Mouse (Mus musculus) pancreas, adult 10 weeks (tissue): ENCODE data around the gene Krtap4-13. TPM values are rescaled to one million over a fixed set of nuclear protein-coding genes. Genes with fewer than 3 reads are reported as not detected.

ENCODE experiments used
- polyA plus RNA-seq: library from polyadenylated mRNA; stranded (reverse); fragments of 350-450 nt; fragmentation: Illumina TruSeq; extraction: RNeasy Lipid Tissue Mini Kit (QIAGEN cat#74804); gene quantifications from one replicate; pipeline ENCODE4 v1.2.3, GENCODE M21; 2015; ENCODE audit warnings: low read depth, low replicate concordance; ENCODE audit not compliant: insufficient read depth

Krtap4-13 gene
- not detected for polyA plus RNA-seq

GRCm38 (mm10) chr11:99809792-99810191 lies at the start of gene Krtap4-13:
Krtap4-13 (minus strand) TSS chr11:99809892.

GRCm38 (mm10) chr11:99857617-99858016 lies 47.9 kb upstream of the Krtap4-13 start, which contains the start of gene Gm11568:
Gm11568 (plus strand) TSS chr11:99857917.

GRCm38 (mm10) chr11:99851508-99851907 lies 41.8 kb upstream of the Krtap4-13 start, which contains the start of gene Krtap4-16:
Krtap4-16 (minus strand) TSS chr11:99851608.

GRCm38 (mm10) chr11:99837966-99838365 lies 28.3 kb upstream of the Krtap4-13 start, which contains the start of gene 2300003K06Rik:
2300003K06Rik (minus strand) TSS chr11:99838066.

GRCm38 (mm10) chr11:99815566-99815965 lies 5.9 kb upstream of the Krtap4-13 start, which contains the start of gene Gm11564:
Gm11564 (minus strand) TSS chr11:99815666.

GRCm38 (mm10) chr11:99804346-99804745 lies 5.3 kb downstream of the Krtap4-13 start, which contains the start of gene Gm11554:
Gm11554 (minus strand) TSS chr11:99804446.

GRCm38 (mm10) chr11:99798832-99799231 lies 10.9 kb downstream of the Krtap4-13 start, which contains the start of gene Gm11569:
Gm11569 (minus strand) TSS chr11:99798932.

GRCm38 (mm10) chr11:99793367-99793766 lies 16.3 kb downstream of the Krtap4-13 start, which contains the start of gene Gm11596:
Gm11596 (minus strand) TSS chr11:99793467.

GRCm38 (mm10) chr11:99784900-99785299 lies 24.8 kb downstream of the Krtap4-13 start, which contains the start of gene Krtap4-9:
Krtap4-9 (plus strand) TSS chr11:99785200.

GRCm38 (mm10) chr11:99780604-99781003 lies 29.1 kb downstream of the Krtap4-13 start, which contains the start of gene Krtap4-8:
Krtap4-8 (minus strand) TSS chr11:99780704.

GRCm38 (mm10) chr11:99772813-99773212 lies 36.9 kb downstream of the Krtap4-13 start, which contains the start of gene Gm11595:
Gm11595 (minus strand) TSS chr11:99772913.

Other genes starting within 250 kb of the Krtap4-13 start
- not detected for gene Krtap3-1, start 243.3 kb downstream of the Krtap4-13 start, polyA plus RNA-seq
- not detected for gene Krtap1-5, start 228.9 kb downstream of the Krtap4-13 start, polyA plus RNA-seq
- gene Krtap1-4, start 226.2 kb downstream of the Krtap4-13 start, polyA plus RNA-seq = not detected
- gene Krtap1-3, start 218.6 kb downstream of the Krtap4-13 start, polyA plus RNA-seq = not detected
- gene Krtap9-3, start 211.8 kb downstream of the Krtap4-13 start, polyA plus RNA-seq = not detected
- not detected for gene Gm11938, start 206.6 kb downstream of the Krtap4-13 start, polyA plus RNA-seq
- not detected for gene Gm11937, start 199.7 kb downstream of the Krtap4-13 start, polyA plus RNA-seq
- not detected for gene Krtap2-4, start 195.0 kb downstream of the Krtap4-13 start, polyA plus RNA-seq
- not detected for gene Gm11562, start 189.5 kb downstream of the Krtap4-13 start, polyA plus RNA-seq
- gene Krtap4-1, start 181.7 kb downstream of the Krtap4-13 start, polyA plus RNA-seq = not detected
- not detected for gene Krtap4-2, start 174.8 kb downstream of the Krtap4-13 start, polyA plus RNA-seq
- not detected for gene Krtap4-7, start 165.8 kb downstream of the Krtap4-13 start, polyA plus RNA-seq
- gene Gm11555, start 159.7 kb downstream of the Krtap4-13 start, polyA plus RNA-seq = not detected
- not detected for gene Gm11563, start 150.9 kb downstream of the Krtap4-13 start, polyA plus RNA-seq
- gene Krtap4-6, start 143.9 kb downstream of the Krtap4-13 start, polyA plus RNA-seq = not detected
- not detected for gene Gm14190, start 119.2 kb downstream of the Krtap4-13 start, polyA plus RNA-seq
- gene Gm14180, start 75.6 kb downstream of the Krtap4-13 start, polyA plus RNA-seq = not detected
- not detected for gene Gm11595, start 37.0 kb downstream of the Krtap4-13 start, polyA plus RNA-seq
- not detected for gene Krtap4-8, start 29.2 kb downstream of the Krtap4-13 start, polyA plus RNA-seq
- not detected for gene Krtap4-9, start 24.7 kb downstream of the Krtap4-13 start, polyA plus RNA-seq
- gene Gm11596, start 16.4 kb downstream of the Krtap4-13 start, polyA plus RNA-seq = not detected
- not detected for gene Gm11569, start 11.0 kb downstream of the Krtap4-13 start, polyA plus RNA-seq
- gene Gm11554, start 5.4 kb downstream of the Krtap4-13 start, polyA plus RNA-seq = not detected
- not detected for gene Gm11564, start 5.8 kb upstream of the Krtap4-13 start, polyA plus RNA-seq
- gene 2300003K06Rik, start 28.2 kb upstream of the Krtap4-13 start, polyA plus RNA-seq = not detected
- gene Krtap4-16, start 41.7 kb upstream of the Krtap4-13 start, polyA plus RNA-seq = not detected
- gene Gm11568, start 48.0 kb upstream of the Krtap4-13 start, polyA plus RNA-seq = not detected
- gene Gm11559, start 54.6 kb upstream of the Krtap4-13 start, polyA plus RNA-seq = not detected
- not detected for gene Krtap9-1, start 63.5 kb upstream of the Krtap4-13 start, polyA plus RNA-seq
- not detected for gene Gm11567, start 69.3 kb upstream of the Krtap4-13 start, polyA plus RNA-seq
- gene Krtap31-1, start 98.0 kb upstream of the Krtap4-13 start, polyA plus RNA-seq = not detected
- gene Gm11565, start 104.9 kb upstream of the Krtap4-13 start, polyA plus RNA-seq = not detected
- gene Krtap31-2, start 126.4 kb upstream of the Krtap4-13 start, polyA plus RNA-seq = not detected
- not detected for gene Krtap9-5, start 138.6 kb upstream of the Krtap4-13 start, polyA plus RNA-seq
- gene Krtap29-1, start 169.2 kb upstream of the Krtap4-13 start, polyA plus RNA-seq = not detected
- gene Krtap16-1, start 176.7 kb upstream of the Krtap4-13 start, polyA plus RNA-seq = not detected
- not detected for gene Krtap17-1, start 184.1 kb upstream of the Krtap4-13 start, polyA plus RNA-seq
- gene Krt33a, start 206.3 kb upstream of the Krtap4-13 start, polyA plus RNA-seq = not detected
- gene Krt33b, start 220.0 kb upstream of the Krtap4-13 start, polyA plus RNA-seq = not detected
- not detected for gene Krt34, start 231.7 kb upstream of the Krtap4-13 start, polyA plus RNA-seq
- not detected for gene Krt31, start 240.7 kb upstream of the Krtap4-13 start, polyA plus RNA-seq